Mouse (Mus musculus) ES-E14 (cell line): Measurements from ENCODE around the gene Ostc. TPM values are rescaled to one million over a fixed set of nuclear protein-coding genes. Genes with fewer than 3 reads are reported as not detected.

Experiments
- DNase-seq: peaks from one replicate; pipeline ENCODE4 v3.0.0-alpha.2; 2013; ENCODE audit warnings: low read depth, low spot score
- H3K27ac ChIP-seq: 2 replicates; pipeline ENCODE4 v1.5.1; 2012; ENCODE audit warnings: low read depth, mild to moderate bottlenecking, low read length, moderate library complexity, mixed read lengths; ENCODE audit not compliant: poor library complexity, insufficient read depth, severe bottlenecking
- H3K36me3 ChIP-seq: 2 replicates; pipeline ENCODE4 v1.6.1; 2012; ENCODE audit warnings: mild to moderate bottlenecking, low read length, moderate library complexity, mixed read lengths; ENCODE audit not compliant: control insufficient read depth, poor library complexity, insufficient read depth, severe bottlenecking
- H3K4me1 ChIP-seq, 2 experiments: fragments of 150-350 bp in 1 of 2; sonication (generic) in 1 of 2; 2 replicates each; pipeline ENCODE4 v1.6.1; 2012; ENCODE audit warnings: low read length in 2 of 2, mild to moderate bottlenecking in 1 of 2, mixed read lengths in 1 of 2; ENCODE audit not compliant: control insufficient read depth in 2 of 2, insufficient read depth in 2 of 2, poor library complexity in 1 of 2
- H3K4me3 ChIP-seq, 2 experiments: fragments of 150-350 bp in 1 of 2; sonication (generic) in 1 of 2; 2 replicates each; pipeline ENCODE4 v1.5.1; 2012; ENCODE audit warnings: low read length in 2 of 2, low read depth in 1 of 2, mild to moderate bottlenecking in 1 of 2, mixed read lengths in 1 of 2; ENCODE audit not compliant: insufficient read depth in 1 of 2, poor library complexity in 1 of 2, severe bottlenecking in 1 of 2
- H3K9ac ChIP-seq: 2 replicates; pipeline ENCODE4 v1.6.1; 2012; ENCODE audit warnings: low read depth, mild to moderate bottlenecking, low read length, mixed read lengths; ENCODE audit not compliant: poor library complexity, insufficient read depth, severe bottlenecking
- H3K9me3 ChIP-seq: fragments of 150-350 bp; sonication (generic); 2 replicates; pipeline ENCODE4 v1.6.1; 2012; ENCODE audit warnings: low read depth, mild to moderate bottlenecking, low read length; ENCODE audit not compliant: control insufficient read depth, insufficient read depth
- CHD2 ChIP-seq: IDR thresholded peaks from 2 replicates; pipeline ENCODE4 v1.6.1; 2014; ENCODE audit warnings: mild to moderate bottlenecking, low read depth, low read length, inconsistent platforms
- HCFC1 ChIP-seq: IDR thresholded peaks from 2 replicates; pipeline ENCODE4 v1.6.1; 2012; ENCODE audit warnings: low read length, inconsistent platforms, borderline replicate concordance; ENCODE audit not compliant: insufficient read depth
- MAFK ChIP-seq: IDR thresholded peaks from 2 replicates; pipeline ENCODE4 v1.6.1; 2014; ENCODE audit warnings: mild to moderate bottlenecking, low read depth, low read length, inconsistent platforms; ENCODE audit not compliant: insufficient read depth
- ZC3H11A ChIP-seq: IDR thresholded peaks from 2 replicates; pipeline ENCODE4 v1.6.1; 2012; ENCODE audit warnings: low read depth, mild to moderate bottlenecking, inconsistent platforms, low read length, borderline replicate concordance
- ZNF384 ChIP-seq: IDR thresholded peaks from 2 replicates; pipeline ENCODE4 v1.6.1; 2012; ENCODE audit warnings: low read depth, low read length, inconsistent platforms
- in situ Hi-C, 2 experiments: fragments of 600-800 bp; cut with MboI; formaldehyde crosslinking; loops; one replicate each; pipeline ENCODE4 v1.15.1; 2025; ENCODE audit warnings: low sequenced_read_pairs in 2 of 2, inconsistent platforms in 1 of 2; ENCODE audit not compliant: unreplicated experiment in 2 of 2
- total RNA-seq: library from RNA; depleted of rRNA; stranded (reverse); fragments of 300-350 nt; gene quantifications from 2 replicates; pipeline ENCODE4 v1.2.3, GENCODE M21; 2012; rRNA removed

Ostc gene
- total RNA-seq, 1 experiment: 319 TPM

GRCm38 (mm10) chr3:130649569-130649968 lies 59.7 kb downstream of the Ostc start:
- no peak for DNase-seq
- H3K9ac ChIP-seq: no peak overlapping the region
- no peak overlapping the region for H3K27ac ChIP-seq
- H3K4me3 ChIP-seq: no peak overlapping the region
- no peaks in the 10 kb centered on the region for H3K36me3 ChIP-seq
- H3K9me3 ChIP-seq: no peaks in the 10 kb centered on the region
- H3K4me1 ChIP-seq: no peaks in the 10 kb centered on the region
- in situ Hi-C loops: no loop called here
- TF ChIP-seq CHD2: no peak
- TF ChIP-seq HCFC1: no peak
- no peak for TF ChIP-seq ZC3H11A
- TF ChIP-seq MAFK: no peak
- TF ChIP-seq ZNF384: no peak

- H3K4me1 ChIP-seq: no peaks in the 10 kb centered on the region
- no peak overlapping the region for H3K9ac ChIP-seq
- no peaks in the 10 kb centered on the region for H3K36me3 ChIP-seq
- in situ Hi-C loops: no loop called here
- H3K4me3 ChIP-seq: no peak overlapping the region
- H3K27ac ChIP-seq: no peak overlapping the region
- TF ChIP-seq MAFK: no peak
- TF ChIP-seq ZNF384: no peak
- no peak for TF ChIP-seq HCFC1
- TF ChIP-seq ZC3H11A: no peak
- no peak for TF ChIP-seq CHD2
- DNase-seq: no peak
- H3K9me3 ChIP-seq: no peaks in the 10 kb centered on the region
These were observed 63.0 kb downstream of the Ostc start for GRCm38 (mm10) chr3:130646110-130646810.

Other genes starting within 250 kb of the Ostc start
- gene Etnppl, start 92.0 kb downstream of the Ostc start, total RNA-seq: not detected in 2 replicates
- gene Rpl34, start 21.0 kb upstream of the Ostc start, total RNA-seq: 825 and 990 TPM in 2 replicates